Mouse (Mus musculus): ENCODE data around the gene Cadm1. TPM values are rescaled to one million over a fixed set of nuclear protein-coding genes. Genes with fewer than 3 reads are reported as not detected.

Gene Cadm1
- total and polyA plus RNA-seq, 3 experiments = 0.14 to 0.31 TPM; not detected in 1

- no peaks in the 10 kb centered on the region for H3K27me3 ChIP-seq (ENCODE audit: control insufficient read depth in 1 of 2, insufficient read depth in 2 of 2, low read length in 2 of 2)
- H3K79me2 ChIP-seq (ENCODE audit: control insufficient read depth, insufficient read depth, low read length, poor library complexity) = no peaks in the 10 kb centered on the region
- no peaks in the 10 kb centered on the region for H3K4me1 ChIP-seq (ENCODE audit: control insufficient read depth in 1 of 2, insufficient read depth in 2 of 2, low read length in 2 of 2)
- DNase-seq (ENCODE audit: low read depth, low spot score) = no peak
- H3K27ac ChIP-seq (ENCODE audit: control insufficient read depth, low read depth, low read length) = no peak overlapping the region
- H3K9ac ChIP-seq (ENCODE audit: control insufficient read depth, low read depth, low read length, poor library complexity, severe bottlenecking) = no peak overlapping the region
- TF ChIP-seq POLR2A (IDR thresholded peaks at IDR 0.05; ENCODE audit: control insufficient read depth in 1 of 2, insufficient read depth in 1 of 2, low read depth in 1 of 2, low read length in 2 of 2, poor library complexity in 1 of 2) = no peak
- no peak for TF ChIP-seq TAL1 (IDR thresholded peaks at IDR 0.05; ENCODE audit: low read length)
- no peak for TF ChIP-seq ZC3H11A (IDR thresholded peaks at IDR 0.05; ENCODE audit: low read depth, low read length)
- no peak for TF ChIP-seq MXI1 (IDR thresholded peaks at IDR 0.05; ENCODE audit: low read depth, low read length)
- no peak for TF ChIP-seq MAX (IDR thresholded peaks at IDR 0.05; ENCODE audit: low read length)
- no peak for TF ChIP-seq MYB (IDR thresholded peaks at IDR 0.05; ENCODE audit: low read depth, low read length)
- no peak for TF ChIP-seq NELFE (IDR thresholded peaks at IDR 0.05; ENCODE audit: low read depth, low read length)
- TF ChIP-seq ELF1 (IDR thresholded peaks at IDR 0.05; ENCODE audit: low read depth, low read length) = no peak
- TF ChIP-seq ZNF384 (IDR thresholded peaks at IDR 0.05; ENCODE audit: low read depth, low read length) = no peak
- no peak for TF ChIP-seq BHLHE40 (IDR thresholded peaks at IDR 0.05; ENCODE audit: borderline replicate concordance, low read depth, low read length)
- no peak for TF ChIP-seq USF1 (IDR thresholded peaks at IDR 0.05; ENCODE audit: low read depth, low read length)
- TF ChIP-seq CHD1 (IDR thresholded peaks at IDR 0.05; ENCODE audit: low read depth, low read length) = no peak
- no peak for TF ChIP-seq UBTF (IDR thresholded peaks at IDR 0.05; ENCODE audit: borderline replicate concordance, insufficient read depth, low read depth, low read length)
- no peak for TF ChIP-seq TCF12 (IDR thresholded peaks at IDR 0.05; ENCODE audit: low read depth, low read length)
- no peak for TF ChIP-seq POLR2AphosphoS5 (IDR thresholded peaks at IDR 0.05; ENCODE audit: borderline replicate concordance, low read depth, low read length)
- TF ChIP-seq MAFK (IDR thresholded peaks at IDR 0.05; ENCODE audit: borderline replicate concordance, low read depth, low read length) = no peak
- no peak for TF ChIP-seq SIN3A (IDR thresholded peaks at IDR 0.05; ENCODE audit: low read length)
- TF ChIP-seq ZKSCAN1 (IDR thresholded peaks at IDR 0.05; ENCODE audit: low read depth, low read length) = no peak
- H3K4me3 ChIP-seq (ENCODE audit: control insufficient read depth in 1 of 2, insufficient read depth in 1 of 2, low read depth in 2 of 2, low read length in 2 of 2) = no peak overlapping the region
- H3K9me3 ChIP-seq (replicated peaks; ENCODE audit: insufficient read depth, low read length) = no peaks in the 10 kb centered on the region
- no peaks in the 10 kb centered on the region for H3K36me3 ChIP-seq (ENCODE audit: control insufficient read depth in 1 of 2, insufficient read depth in 2 of 2, low read length in 2 of 2)
Measured at GRCm38 (mm10) chr9:47846926-47847325, 317.0 kb downstream of the Cadm1 start.

- Histone ChIP-seq H3K4me1 (ENCODE audit: control insufficient read depth in 1 of 2, insufficient read depth in 2 of 2, low read length in 2 of 2) (no peaks in the 10 kb centered on the region), H3K27ac (ENCODE audit: control insufficient read depth, low read depth, low read length) (no peak overlapping the region), H3K4me3 (ENCODE audit: control insufficient read depth in 1 of 2, insufficient read depth in 1 of 2, low read depth in 2 of 2, low read length in 2 of 2) (no peak overlapping the region), H3K9me3 (replicated peaks; ENCODE audit: insufficient read depth, low read length) (no peaks in the 10 kb centered on the region), H3K9ac (ENCODE audit: control insufficient read depth, low read depth, low read length, poor library complexity, severe bottlenecking) (no peak overlapping the region), H3K36me3 (ENCODE audit: control insufficient read depth in 1 of 2, insufficient read depth in 2 of 2, low read length in 2 of 2) (no peaks in the 10 kb centered on the region), H3K27me3 (ENCODE audit: control insufficient read depth in 1 of 2, insufficient read depth in 2 of 2, low read length in 2 of 2) (no peaks in the 10 kb centered on the region), H3K79me2 (ENCODE audit: control insufficient read depth, insufficient read depth, low read length, poor library complexity) (no peaks in the 10 kb centered on the region)
- no peak for DNase-seq (ENCODE audit: low read depth, low spot score)
- TF ChIP-seq MYC (IDR thresholded peaks at IDR 0.05; ENCODE audit: low read depth, low read length) (no peak), ZKSCAN1 (IDR thresholded peaks at IDR 0.05; ENCODE audit: low read depth, low read length) (no peak), JUND (IDR thresholded peaks at IDR 0.05; ENCODE audit: low read depth, low read length) (no peak), ELF1 (IDR thresholded peaks at IDR 0.05; ENCODE audit: low read depth, low read length) (no peak), GABPA (IDR thresholded peaks at IDR 0.05; ENCODE audit: low read depth, low read length) (no peak), POLR2AphosphoS2 (IDR thresholded peaks at IDR 0.05; ENCODE audit: low read length) (no peak)
Measured at GRCm38 (mm10) chr9:47847797-47848196, 317.8 kb downstream of the Cadm1 start.
